Mouse (Mus musculus): ENCODE results near the gene Gcgr. TPM values are rescaled to one million over a fixed set of nuclear protein-coding genes. Genes with fewer than 3 reads are reported as not detected.

Gene Gcgr
- polyA plus RNA-seq, 1 experiment from 2014 or later, result 0.09 TPM

GRCm38 (mm10) chr11:120522581-120522980, 7.9 kb upstream of the Gcgr start:
- Histone ChIP-seq H3K4me2 (replicated peaks) (no peak overlapping the region), H3K4me1 (no peaks in the 10 kb centered on the region), H3K9ac (replicated peaks) (no peak overlapping the region), H3K9me3 (no peaks in the 10 kb centered on the region), H3K27me3 (peaks cover 2% of the 10 kb centered on the region; the same call in 1 of the 2 replicates), H3K36me3 (no peaks in the 10 kb centered on the region), H3K4me3 (no peak overlapping the region), H3K27ac (replicated peaks) (no peak overlapping the region)
- 87% methylated on average over 8 of the region's 8 CpGs for WGBS
- no peak for ATAC-seq (replicated peaks)

- H3K9ac ChIP-seq (replicated peaks), result no peak overlapping the region
- no peak overlapping the region for H3K27ac ChIP-seq (replicated peaks)
- H3K4me1 ChIP-seq, result peaks cover 8% of the 10 kb centered on the region
- no peak overlapping the region for H3K4me3 ChIP-seq
- no peak for ATAC-seq (replicated peaks)
- 78% methylated on average over 2 of the region's 2 CpGs for WGBS
- H3K4me2 ChIP-seq (replicated peaks), result no peak overlapping the region
- H3K36me3 ChIP-seq, result no peaks in the 10 kb centered on the region
- no peaks in the 10 kb centered on the region for H3K9me3 ChIP-seq
- H3K27me3 ChIP-seq, result peaks cover 35% of the 10 kb centered on the region
Measured at GRCm38 (mm10) chr11:120525959-120526358, 4.5 kb upstream of the Gcgr start.

- WGBS, result 77% methylated on average over 9 of the region's 9 CpGs
- Histone ChIP-seq H3K4me1 (peaks cover 11% of the 10 kb centered on the region), H3K4me2 (replicated peaks) (no peak overlapping the region), H3K9me3 (no peaks in the 10 kb centered on the region), H3K9ac (replicated peaks) (no peak overlapping the region), H3K27me3 (peaks cover 51% of the 10 kb centered on the region), H3K27ac (replicated peaks) (no peak overlapping the region), H3K36me3 (no peaks in the 10 kb centered on the region), H3K4me3 (no peak overlapping the region)
- ATAC-seq (replicated peaks), result no peak
Measured at GRCm38 (mm10) chr11:120527690-120528354, 2.7 kb upstream of the Gcgr start.

- no peaks in the 10 kb centered on the region for H3K9me3 ChIP-seq
- H3K4me1 ChIP-seq, result peaks cover 11% of the 10 kb centered on the region
- H3K4me2 ChIP-seq (replicated peaks), result no peak overlapping the region
- ATAC-seq (replicated peaks), result no peak
- peaks cover 57% of the 10 kb centered on the region for H3K27me3 ChIP-seq
- no peaks in the 10 kb centered on the region for H3K36me3 ChIP-seq
- H3K9ac ChIP-seq (replicated peaks), result no peak overlapping the region
- H3K27ac ChIP-seq (replicated peaks), result no peak overlapping the region
- WGBS, result 62% methylated on average over 4 of the region's 4 CpGs
- H3K4me3 ChIP-seq, result no peak overlapping the region
Measured at GRCm38 (mm10) chr11:120528903-120529302, 1.6 kb upstream of the Gcgr start.

GRCm38 (mm10) chr11:120531646-120532045, 1.1 kb downstream of the Gcgr start:
- ATAC-seq (replicated peaks), result no peak
- Histone ChIP-seq H3K4me1 (peaks cover 11% of the 10 kb centered on the region), H3K4me2 (replicated peaks) (no peak overlapping the region), H3K27me3 (peaks cover 57% of the 10 kb centered on the region), H3K27ac (replicated peaks) (no peak overlapping the region), H3K9ac (replicated peaks) (no peak overlapping the region), H3K36me3 (no peaks in the 10 kb centered on the region), H3K4me3 (no peak overlapping the region), H3K9me3 (no peaks in the 10 kb centered on the region)
- WGBS, result 37% methylated on average over 9 of the region's 9 CpGs

GRCm38 (mm10) chr11:120534093-120534492, 3.6 kb downstream of the Gcgr start:
- ATAC-seq (replicated peaks), result no peak
- no peak overlapping the region for H3K9ac ChIP-seq (replicated peaks)
- H3K27ac ChIP-seq (replicated peaks), result no peak overlapping the region
- no peaks in the 10 kb centered on the region for H3K9me3 ChIP-seq
- H3K4me1 ChIP-seq, result peaks cover 11% of the 10 kb centered on the region
- no peak overlapping the region for H3K4me2 ChIP-seq (replicated peaks)
- no peaks in the 10 kb centered on the region for H3K36me3 ChIP-seq
- H3K27me3 ChIP-seq, result peaks cover 41% of the 10 kb centered on the region
- H3K4me3 ChIP-seq, result no peak overlapping the region
- 82% methylated on average over 8 of the region's 8 CpGs for WGBS

- no peak overlapping the region; the same call in 1 of the 2 replicates for H3K9ac ChIP-seq (replicated peaks)
- no peak for ATAC-seq (replicated peaks)
- no peaks in the 10 kb centered on the region for H3K9me3 ChIP-seq
- H3K4me1 ChIP-seq, result peaks cover 14% of the 10 kb centered on the region
- no peak overlapping the region for H3K4me3 ChIP-seq
- H3K27ac ChIP-seq (replicated peaks), result no peak overlapping the region
- H3K36me3 ChIP-seq, result no peaks in the 10 kb centered on the region
- H3K27me3 ChIP-seq, result peaks cover 30% of the 10 kb centered on the region
- 83% methylated on average over 3 of the region's 3 CpGs for WGBS
- no peak overlapping the region for H3K4me2 ChIP-seq (replicated peaks)
Measured at GRCm38 (mm10) chr11:120535145-120535544, 4.6 kb downstream of the Gcgr start.

GRCm38 (mm10) chr11:120535804-120536203, 5.3 kb downstream of the Gcgr start:
- WGBS, result 73% methylated on average over 3 of the region's 3 CpGs
- H3K27me3 ChIP-seq, result peaks cover 24% of the 10 kb centered on the region
- no peak overlapping the region for H3K27ac ChIP-seq (replicated peaks)

GRCm38 (mm10) chr11:120538485-120538884, 8.0 kb downstream of the Gcgr start:
- no peak overlapping the region for H3K4me2 ChIP-seq (replicated peaks)
- ATAC-seq (replicated peaks), result no peak; the same call in 1 of the 2 replicates
- H3K4me3 ChIP-seq, result no peak overlapping the region
- H3K4me1 ChIP-seq, result peaks cover 4% of the 10 kb centered on the region; the same call in 1 of the 2 replicates
- H3K36me3 ChIP-seq, result peaks cover 16% of the 10 kb centered on the region
- no peak overlapping the region for H3K9ac ChIP-seq (replicated peaks)
- H3K27ac ChIP-seq (replicated peaks), result peak overlapping the region; percentile 36
- no peaks in the 10 kb centered on the region for H3K9me3 ChIP-seq
- 61% methylated on average over 3 of the region's 3 CpGs for WGBS
- no peaks in the 10 kb centered on the region for H3K27me3 ChIP-seq

More at GRCm38 (mm10) chr11:120535804-120536203, 5.3 kb downstream of the Gcgr start:
- no peak overlapping the region for H3K4me3 ChIP-seq
- no peak overlapping the region for H3K9ac ChIP-seq (replicated peaks)
- ATAC-seq (replicated peaks), result no peak
- no peaks in the 10 kb centered on the region for H3K9me3 ChIP-seq
- H3K4me2 ChIP-seq (replicated peaks), result no peak overlapping the region
- H3K36me3 ChIP-seq, result no peaks in the 10 kb centered on the region
- peaks cover 8% of the 10 kb centered on the region for H3K4me1 ChIP-seq

GRCm38 (mm10) chr11:120538955-120539284, 8.4 kb downstream of the Gcgr start:
- Histone ChIP-seq H3K4me1 (peaks cover 4% of the 10 kb centered on the region; the same call in 1 of the 2 replicates), H3K4me2 (replicated peaks) (no peak overlapping the region), H3K9ac (replicated peaks) (no peak overlapping the region), H3K4me3 (no peak overlapping the region), H3K27ac (replicated peaks) (peak overlapping the region; percentile 36), H3K36me3 (peaks cover 17% of the 10 kb centered on the region), H3K9me3 (no peaks in the 10 kb centered on the region), H3K27me3 (no peaks in the 10 kb centered on the region)
- 54% methylated on average over 8 of the region's 8 CpGs for WGBS
- no peak for ATAC-seq (replicated peaks)

GRCm38 (mm10) chr11:120539285-120540014, 9.0 kb downstream of the Gcgr start:
- no peaks in the 10 kb centered on the region for H3K9me3 ChIP-seq
- 18% methylated on average over 10 of the region's 10 CpGs for WGBS
- H3K4me1 ChIP-seq, result peaks cover 4% of the 10 kb centered on the region; the same call in 1 of the 2 replicates
- no peak overlapping the region for H3K4me2 ChIP-seq (replicated peaks)
- ATAC-seq (replicated peaks), result no peak
- no peak overlapping the region for H3K4me3 ChIP-seq
- H3K27me3 ChIP-seq, result no peaks in the 10 kb centered on the region
- 0 out of 2 replicates have a peak overlapping the region, but pooled peaks have one; percentile 12 for H3K27ac ChIP-seq (replicated peaks)
- H3K9ac ChIP-seq (replicated peaks), result no peak overlapping the region
- peaks cover 21% of the 10 kb centered on the region for H3K36me3 ChIP-seq

GRCm38 (mm10) chr11:120541907-120542306, 11.4 kb downstream of the Gcgr start:
- Histone ChIP-seq H3K4me1 (peaks cover 4% of the 10 kb centered on the region; the same call in 1 of the 2 replicates), H3K27ac (replicated peaks) (no peak overlapping the region), H3K36me3 (peaks cover 31% of the 10 kb centered on the region), H3K9ac (replicated peaks) (no peak overlapping the region), H3K9me3 (no peaks in the 10 kb centered on the region), H3K4me3 (no peak overlapping the region), H3K4me2 (replicated peaks) (no peak overlapping the region), H3K27me3 (no peaks in the 10 kb centered on the region)
- ATAC-seq (replicated peaks), result no peak
- WGBS, result 32% methylated on average over 4 of the region's 4 CpGs
